Mouse (Mus musculus) mesoderm, embryonic 11.5 days (tissue): ENCODE measurements at regions not wholly inside any gene's neighbourhood (a gene's known extent, or its start where the extent isn't known, plus 50 kb on each side); places are given as distances from the start of the nearest gene placed in this dataset.
A peak's percentile ranks its signal among the peaks of the same experiment; 100 is the strongest.

Source experiments
- DNase-seq: peaks from one replicate; pipeline ENCODE4 v3.0.0-alpha.2; 2012; ENCODE audit warnings: low read depth, low spot score

- DNase-seq: no peak
Observed at GRCm38 (mm10) chr15:13765411-13765810, 591.9 kb upstream of the Cdh6 start.

GRCm38 (mm10) chr15:13764587-13764986, 591.1 kb upstream of the Cdh6 start:
- no peak for DNase-seq

DNA sequence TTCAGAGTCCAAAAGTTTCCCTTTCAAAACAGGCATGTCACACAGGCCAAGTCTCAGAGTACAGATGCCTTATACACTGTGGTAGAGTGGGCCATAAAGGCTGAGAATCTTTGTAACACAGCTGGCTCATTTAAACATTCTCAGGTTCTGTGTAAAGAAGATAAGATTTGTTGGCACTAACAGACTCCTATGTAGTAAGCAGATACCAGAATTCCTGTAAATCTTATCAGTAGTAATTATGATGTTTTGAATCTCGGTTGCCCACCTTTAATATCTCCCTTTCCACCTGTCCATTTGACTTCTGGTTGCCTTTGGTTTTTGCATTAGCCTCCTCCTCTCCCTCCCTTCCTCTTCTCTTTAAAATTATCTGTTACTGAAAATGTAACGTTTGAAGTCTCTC, 573.1 kb upstream of the Cdh6 start:
- DNase-seq: no peak

- no peak for DNase-seq
Observed at GRCm38 (mm10) chr15:13706276-13706675, 532.8 kb upstream of the Cdh6 start.

DNA sequence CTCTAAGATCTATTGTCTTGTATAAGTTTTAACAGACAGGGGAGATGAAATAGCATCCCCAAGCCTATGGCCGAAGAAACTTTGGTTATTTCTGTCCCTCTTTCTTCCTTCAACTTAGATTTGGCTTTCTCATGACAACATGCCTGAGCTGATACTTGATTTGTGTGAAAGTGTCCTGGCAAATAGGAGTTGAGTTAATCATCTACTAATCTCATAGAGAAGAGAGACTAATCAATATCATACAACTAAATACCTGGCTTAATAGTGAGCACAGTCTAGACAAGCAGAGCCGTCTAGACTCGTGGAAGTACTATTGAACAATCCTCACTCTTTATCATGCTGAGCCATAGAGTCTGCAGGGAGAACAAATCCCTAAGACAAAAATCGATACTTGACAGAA, 531.7 kb upstream of the Cdh6 start:
- no peak for DNase-seq

- DNase-seq: no peak
Observed at GRCm38 (mm10) chr15:13668193-13668592, 494.7 kb upstream of the Cdh6 start.

DNA sequence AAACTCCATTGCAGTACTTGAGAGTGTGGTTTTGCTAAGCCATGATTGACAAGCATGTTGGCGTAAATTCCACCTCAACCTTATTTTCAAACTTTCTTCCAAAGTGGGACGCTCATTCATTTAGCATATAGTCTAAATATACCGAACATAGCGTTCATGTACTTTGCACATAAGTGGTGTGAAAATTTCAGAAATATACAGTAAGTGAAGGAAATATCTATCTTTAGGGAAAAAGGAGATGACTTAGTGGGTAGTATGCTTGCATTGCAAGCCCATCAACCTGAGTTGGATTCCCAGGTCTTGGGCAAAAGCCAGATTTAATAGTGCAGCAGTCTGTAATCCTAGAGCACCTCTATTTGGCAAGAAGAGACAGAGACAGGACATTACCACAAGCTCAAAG, 493.8 kb upstream of the Cdh6 start:
- no peak for DNase-seq

GRCm38 (mm10) chr15:13662275-13662674, 488.8 kb upstream of the Cdh6 start:
- DNase-seq: no peak

DNA sequence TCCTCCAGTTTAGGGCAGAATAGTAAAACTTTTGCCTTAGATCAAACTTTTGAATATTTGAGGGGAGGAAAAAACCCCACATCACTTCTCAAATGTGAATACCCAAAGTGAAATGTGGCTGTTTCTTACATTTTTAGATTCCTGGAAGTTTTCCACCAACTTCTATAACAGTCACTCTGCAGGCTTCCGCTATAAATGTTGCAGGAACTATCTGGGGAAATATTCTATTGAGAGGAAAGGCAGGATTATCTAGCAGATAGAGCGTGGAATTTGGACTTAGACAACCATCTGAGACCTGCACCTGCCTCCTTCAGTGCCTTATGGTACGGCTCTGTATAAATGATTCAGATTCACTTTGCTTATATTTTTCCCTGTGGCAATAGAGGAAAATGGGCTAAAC, 481.6 kb upstream of the Cdh6 start:
- no peak for DNase-seq

GRCm38 (mm10) chr15:13635346-13635940, 462.0 kb upstream of the Cdh6 start:
- DNase-seq: no peak

GRCm38 (mm10) chr15:13602133-13602532, 428.7 kb upstream of the Cdh6 start:
- DNase-seq: no peak

DNA sequence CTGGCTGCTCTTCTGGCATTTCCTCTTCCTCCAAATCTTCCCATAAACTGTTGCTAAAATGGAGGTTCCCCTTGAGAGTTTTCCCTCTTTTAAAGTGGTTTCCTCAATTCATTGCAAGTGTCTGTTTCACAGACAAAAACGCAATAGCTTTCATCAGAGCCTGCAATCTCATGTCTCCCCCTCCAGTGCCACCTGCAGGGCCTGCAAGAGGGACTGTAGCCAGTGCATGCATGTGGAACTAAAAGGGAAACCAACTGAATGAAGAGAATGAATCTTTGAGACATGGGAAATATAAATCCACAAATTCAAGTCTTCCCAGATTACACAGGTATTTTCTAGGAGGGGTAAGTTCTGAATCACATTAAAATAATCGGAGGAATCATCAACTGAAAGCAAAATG, 424.4 kb upstream of the Cdh6 start:
- DNase-seq: no peak

DNA sequence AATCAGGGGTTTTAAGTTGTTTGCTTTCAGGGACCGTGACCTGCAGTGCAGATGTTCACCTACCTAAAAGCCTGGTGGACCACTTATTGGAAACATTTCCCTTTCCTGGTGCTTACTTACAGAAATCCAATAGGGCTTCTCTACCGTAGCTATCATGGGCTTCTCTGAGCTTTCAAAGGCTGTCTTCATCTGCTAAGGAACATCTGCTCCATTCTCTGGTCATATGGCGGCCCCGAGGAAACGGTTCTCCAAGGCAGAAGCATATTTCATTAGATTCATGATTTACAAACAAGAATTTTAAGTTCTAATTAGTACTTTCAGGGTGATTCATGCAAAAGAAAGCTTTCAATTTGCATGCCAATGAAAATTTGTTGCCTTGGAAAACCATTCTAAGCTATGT, 420.3 kb upstream of the Cdh6 start:
- no peak for DNase-seq

DNA sequence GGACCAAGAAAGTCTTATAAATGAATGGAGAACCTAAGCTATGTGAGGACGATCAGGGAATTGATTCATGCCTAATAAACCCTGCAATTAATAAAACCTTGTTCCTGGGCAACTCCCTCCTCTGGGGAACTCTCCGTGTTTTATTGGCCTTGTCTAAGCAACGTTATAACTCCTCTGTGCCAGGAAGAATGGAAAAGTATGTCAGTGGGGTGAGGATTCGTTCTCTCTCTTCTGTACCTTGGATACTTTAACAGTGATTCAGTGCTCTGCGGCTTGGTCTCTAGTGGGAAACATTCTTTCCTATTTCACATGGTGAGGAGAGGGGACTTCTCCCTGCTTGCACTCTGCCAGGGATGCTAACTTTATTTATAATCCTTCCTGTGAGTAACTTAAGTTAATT, 417.4 kb upstream of the Cdh6 start:
- no peak for DNase-seq

- DNase-seq: peak; percentile 49
Observed at GRCm38 (mm10) chr15:13583300-13583699, 409.8 kb upstream of the Cdh6 start.

DNA sequence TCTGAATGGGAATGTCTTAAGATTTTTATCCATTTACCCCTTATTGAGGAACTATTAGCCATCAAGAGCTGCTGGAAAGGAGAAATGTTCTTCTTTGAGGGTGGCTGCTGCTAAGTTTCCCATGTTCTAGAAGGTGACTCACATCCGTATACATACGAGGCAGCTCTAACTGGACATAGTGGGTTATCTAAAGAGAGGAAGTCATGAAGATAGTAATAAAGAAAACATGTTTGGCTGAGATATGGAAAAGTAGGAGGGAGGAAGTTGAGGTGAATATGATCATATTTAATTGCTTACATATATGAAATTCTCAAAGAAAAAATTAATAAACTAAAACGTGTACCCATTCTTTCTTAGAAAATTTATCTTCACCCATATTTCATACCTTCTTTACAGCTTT, 408.7 kb upstream of the Cdh6 start:
- no peak for DNase-seq

GRCm38 (mm10) chr15:13573621-13574020, 400.1 kb upstream of the Cdh6 start:
- DNase-seq: no peak

- no peak for DNase-seq
Observed at GRCm38 (mm10) chr15:13560920-13561319, 387.4 kb upstream of the Cdh6 start.

GRCm38 (mm10) chr15:13549207-13549837, 375.8 kb upstream of the Cdh6 start:
- peak; percentile 24 for DNase-seq

DNA sequence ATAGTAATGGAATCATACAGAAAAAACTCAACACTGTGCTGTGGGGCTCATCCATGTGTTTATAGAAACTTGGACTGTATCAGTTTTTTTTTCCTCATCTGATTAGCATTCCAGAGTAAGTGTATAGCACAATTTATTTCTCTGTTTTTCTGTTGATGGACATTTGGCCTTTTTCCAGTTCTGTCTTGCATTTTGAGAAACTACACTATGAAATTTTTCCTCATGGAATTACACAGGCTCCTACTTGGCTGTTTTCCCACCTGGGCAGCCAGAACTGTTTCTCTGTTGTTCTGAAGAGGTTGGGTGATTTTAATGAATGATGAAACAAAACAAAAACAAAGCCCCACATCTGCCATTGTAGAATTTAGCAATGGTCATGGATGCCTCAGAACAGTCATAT, 366.6 kb upstream of the Cdh6 start:
- no peak for DNase-seq

GRCm38 (mm10) chr15:13534017-13534416, 360.5 kb upstream of the Cdh6 start:
- DNase-seq: no peak

GRCm38 (mm10) chr15:13529960-13530359, 356.5 kb upstream of the Cdh6 start:
- no peak for DNase-seq

GRCm38 (mm10) chr15:13529050-13529449, 355.6 kb upstream of the Cdh6 start:
- DNase-seq: no peak
